10 mouse cellular contexts compared by ENCODE assay signal in genomic region chr5:122048252-122048651, GRCm38 (mm10). TPM values are rescaled to one million over a fixed set of nuclear protein-coding genes. Genes with fewer than 3 reads are reported as not detected.
DNase-seq lines count a peak whose midpoint lies in the region; ATAC-seq and TF ChIP-seq lines count a peak whose summit lies in the region.
"Had no signal": no experiment of that assay in that cellular context is flagged by ENCODE, and none has a peak within 500 bp of the region (broad histone marks: within the 10 kb centered on the region; RNA-seq: fewer than 3 reads in every experiment).

No protein-coding gene starts in this region.

- H3K36me3 ChIP-seq in kidney, embryonic 14.5 days (ENCODE audit: control insufficient read depth, insufficient read depth, low read length): no peaks in the 10 kb centered on the region
- no peaks in the 10 kb centered on the region for H3K36me3 ChIP-seq in embryonic facial prominence, embryonic 14.5 days (ENCODE audit: control insufficient read depth, insufficient read depth, low read length)
- H3K36me3 ChIP-seq in hindbrain, postnatal 0 days (ENCODE audit: insufficient read depth, low read length): no peaks in the 10 kb centered on the region
- H3K36me3 ChIP-seq in thymus, adult 2 months (ENCODE audit: control insufficient read depth, insufficient read depth, low read length): no peaks in the 10 kb centered on the region

- H3K9ac ChIP-seq in kidney, embryonic 14.5 days (ENCODE audit: low read depth, low read length): peak overlapping the region; percentile 32; the same call in 1 of the 2 replicates
- no peak overlapping the region for H3K9ac ChIP-seq in embryonic facial prominence, embryonic 14.5 days (ENCODE audit: low read depth, low read length)
- H3K9ac ChIP-seq in hindbrain, postnatal 0 days (replicated peaks; ENCODE audit: low read length): peak overlapping the region; percentile 76

- peaks cover 8% of the 10 kb centered on the region; the same call in 1 of the 2 replicates for H3K27me3 ChIP-seq in kidney, embryonic 14.5 days (ENCODE audit: control insufficient read depth, insufficient read depth, low read length)
- peaks cover 48% of the 10 kb centered on the region for H3K27me3 ChIP-seq in embryonic facial prominence, embryonic 14.5 days (replicated peaks; ENCODE audit: control insufficient read depth, insufficient read depth, low read length)
- H3K27me3 ChIP-seq in hindbrain, postnatal 0 days (ENCODE audit: insufficient read depth, low read length): no peaks in the 10 kb centered on the region
- peaks cover 13% of the 10 kb centered on the region for H3K27me3 ChIP-seq in thymus, adult 2 months (ENCODE audit: control insufficient read depth, insufficient read depth, low read length)

- TF ChIP-seq CTCF in hindbrain, postnatal 0 days (IDR thresholded peaks at IDR 0.05; ENCODE audit: low read depth): no peak
- TF ChIP-seq CTCF in thymus, adult 2 months (IDR thresholded peaks at IDR 0.05; ENCODE audit: borderline replicate concordance, control insufficient read depth, extremely low read depth, insufficient read depth, low read length, poor library complexity): no peak

- TF ChIP-seq POLR2A in thymus, adult 2 months (IDR thresholded peaks at IDR 0.05; ENCODE audit: control insufficient read depth, extremely low read depth, insufficient read depth, low read length, poor library complexity): no peak

- no peak for ATAC-seq in kidney, embryonic 14.5 days (ENCODE audit: low FRiP score, low TSS enrichment)
- ATAC-seq in embryonic facial prominence, embryonic 14.5 days (ENCODE audit: low read depth): no peak
- no peak for ATAC-seq in hindbrain, postnatal 0 days

- H3K4me2 ChIP-seq in kidney, embryonic 14.5 days (replicated peaks; ENCODE audit: low read depth, low read length): peak overlapping the region; percentile 80
- peak overlapping the region; percentile 76 for H3K4me2 ChIP-seq in embryonic facial prominence, embryonic 14.5 days (ENCODE audit: low read depth, low read length)
- H3K4me2 ChIP-seq in hindbrain, postnatal 0 days (ENCODE audit: low read depth, low read length): peak overlapping the region; percentile 83

- H3K9me3 ChIP-seq in kidney, embryonic 14.5 days (ENCODE audit: control insufficient read depth, low read length): no peaks in the 10 kb centered on the region
- no peaks in the 10 kb centered on the region for H3K9me3 ChIP-seq in embryonic facial prominence, embryonic 14.5 days (ENCODE audit: control insufficient read depth, low read length)
- H3K9me3 ChIP-seq in hindbrain, postnatal 0 days (ENCODE audit: low read length): no peaks in the 10 kb centered on the region

- no peak for DNase-seq in kidney, postnatal 4 days
- no peak for DNase-seq in embryonic facial prominence, embryonic 14.5 days (ENCODE audit: low spot score)
- peak; percentile 41 for DNase-seq in hindbrain, postnatal 0 days (ENCODE audit: low spot score)
- DNase-seq in neural tube, embryonic 10.5 days (ENCODE audit: extremely low spot score, low spot score): peak; percentile 26
- DNase-seq in thymus, adult 2 months: no peak
- no peak for DNase-seq in kidney, postnatal 25 days
- DNase-seq in layer of hippocampus, adult 8-10 months (ENCODE audit: low spot score in 2 of 2): no peak
- DNase-seq: gastrocnemius, postnatal 14 days had no signal

- H3K27ac ChIP-seq in kidney, embryonic 14.5 days (ENCODE audit: low read depth, low read length): no peak overlapping the region
- H3K27ac ChIP-seq in embryonic facial prominence, embryonic 14.5 days (replicated peaks; ENCODE audit: low read depth, low read length): no peak overlapping the region
- peak overlapping the region; percentile 89 for H3K27ac ChIP-seq in hindbrain, postnatal 0 days
- no peak overlapping the region for H3K27ac ChIP-seq in thymus, adult 2 months (ENCODE audit: control insufficient read depth, insufficient read depth, low read length)

- 2% methylated on average over 20 of the region's 20 CpGs for WGBS in kidney, embryonic 14.5 days
- 4% methylated on average over 20 of the region's 20 CpGs for WGBS in embryonic facial prominence, embryonic 14.5 days
- 2% methylated on average over 20 of the region's 20 CpGs for WGBS in hindbrain, postnatal 0 days
- 10% methylated on average over 20 of the region's 20 CpGs for WGBS in thymus, adult 2 months

- peaks cover 22% of the 10 kb centered on the region for H3K4me1 ChIP-seq in kidney, embryonic 14.5 days (ENCODE audit: control insufficient read depth, insufficient read depth, low read length)
- H3K4me1 ChIP-seq in embryonic facial prominence, embryonic 14.5 days (ENCODE audit: control insufficient read depth, insufficient read depth, low read length): peaks cover 11% of the 10 kb centered on the region
- peaks cover 11% of the 10 kb centered on the region; the same call in 1 of the 2 replicates for H3K4me1 ChIP-seq in hindbrain, postnatal 0 days (ENCODE audit: insufficient read depth, low read length)
- peaks cover 10% of the 10 kb centered on the region for H3K4me1 ChIP-seq in thymus, adult 2 months (replicated peaks; ENCODE audit: control insufficient read depth, insufficient read depth, low read length)

- H3K4me3 ChIP-seq in kidney, embryonic 14.5 days (ENCODE audit: low read length): peak overlapping the region; percentile 90
- H3K4me3 ChIP-seq in embryonic facial prominence, embryonic 14.5 days (ENCODE audit: low read depth, low read length): peak overlapping the region; percentile 83
- peak overlapping the region; percentile 76 for H3K4me3 ChIP-seq in hindbrain, postnatal 0 days (ENCODE audit: low read length)
- H3K4me3 ChIP-seq in thymus, adult 2 months (ENCODE audit: control insufficient read depth, insufficient read depth, low read length): no peak overlapping the region

RNA-seq across cellular contexts. Expression of gene Cux2, which starts 1.6 kb away (rescaled TPM):
- 12.9 and 15.1 TPM in 2 replicates for polyA plus RNA-seq in kidney, embryonic 14.5 days (2014; fragmentation: Nextera tagmentation; extraction: Ambion mirVana)
- 2.8 and 3.0 TPM in 2 replicates for polyA plus RNA-seq in embryonic facial prominence, embryonic 14.5 days (2014; fragmentation: Nextera tagmentation; extraction: Ambion mirVana)
- total RNA-seq in hindbrain, postnatal 0 days (2014; rRNA removed): 35.4 and 46.6 TPM in 2 replicates
- 15.2 and 16.6 TPM in 2 replicates for polyA plus RNA-seq in hindbrain, postnatal 0 days (2015; fragmentation: Nextera tagmentation; extraction: Ambion mirVana)
- polyA plus RNA-seq in thymus, adult 2 months (2012; rRNA removed): 0.18 and 0.75 TPM in 2 replicates
- 10 to 100 TPM; 41.0 to 48.6 (median 45.2) TPM for total RNA-seq in layer of hippocampus, adult 8-10 months (2022)

RNA-seq across cellular contexts. Expression of gene Myl2, which starts 52.5 kb away (rescaled TPM):
- polyA plus RNA-seq in kidney, embryonic 14.5 days (2014; fragmentation: Nextera tagmentation; extraction: Ambion mirVana): 1.6 TPM in 1 of 2 replicates, not detected in the other
- polyA plus RNA-seq in embryonic facial prominence, embryonic 14.5 days (2014; fragmentation: Nextera tagmentation; extraction: Ambion mirVana): 37.4 and 56.5 TPM in 2 replicates
- total RNA-seq in hindbrain, postnatal 0 days (2014; rRNA removed): not detected in 2 replicates
- polyA plus RNA-seq in hindbrain, postnatal 0 days (2015; fragmentation: Nextera tagmentation; extraction: Ambion mirVana): 2.4 and 3.0 TPM in 2 replicates
- polyA plus RNA-seq in thymus, adult 2 months (2012; rRNA removed): 0.79 and 169 TPM in 2 replicates
- total RNA-seq in layer of hippocampus, adult 8-10 months (2022): 1 to 10 TPM in 3 of 4 experiments, under 1 TPM in 1; 0.80 to 4.7 (median 2.9) TPM
- total RNA-seq: left cerebral cortex, postnatal 4 days had no signal

Comparison
In these comparisons a context has a peak if more than half of its experiments do, and no peak if none do; other contexts are left out.
1. DNase-seq: peak in hindbrain, postnatal 0 days (single experiment) and neural tube, embryonic 10.5 days (single experiment); none in kidney, postnatal 4 days (0 of 2), embryonic facial prominence, embryonic 14.5 days (single experiment), thymus, adult 2 months (single experiment), kidney, postnatal 25 days (0 of 2) and layer of hippocampus, adult 8-10 months (0 of 2).
2. Peak in every context shown above with its lines, with median percentiles within 50 percentile points of each other: H3K4me2 ChIP-seq.